Mouse (Mus musculus) B cell, adult 2 months (primary cell): ENCODE data around the gene Denr.

Source experiments
- DNase-seq, 2 experiments: peaks; one replicate each; pipeline ENCODE4 v3.0.0; 2022

Gene Denr

DNA sequence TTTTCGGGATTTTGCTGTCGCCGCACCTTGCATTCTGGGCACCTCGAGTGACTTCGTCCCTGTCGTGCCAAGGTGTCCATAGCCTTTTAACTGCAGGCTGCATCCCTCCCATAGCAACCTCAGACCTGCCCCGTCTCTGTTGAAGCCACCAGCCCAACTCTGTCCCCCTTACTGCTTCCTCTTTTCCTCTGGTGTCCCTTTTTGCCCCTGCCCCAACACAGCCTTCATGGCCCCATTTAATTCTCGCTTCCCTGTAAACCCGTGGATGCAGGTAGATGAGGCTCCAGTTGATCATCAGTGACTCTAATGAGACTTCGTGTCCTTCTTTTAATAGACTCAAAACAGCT lies 629 bp downstream of the Denr start:
- no peak for DNase-seq

DNA sequence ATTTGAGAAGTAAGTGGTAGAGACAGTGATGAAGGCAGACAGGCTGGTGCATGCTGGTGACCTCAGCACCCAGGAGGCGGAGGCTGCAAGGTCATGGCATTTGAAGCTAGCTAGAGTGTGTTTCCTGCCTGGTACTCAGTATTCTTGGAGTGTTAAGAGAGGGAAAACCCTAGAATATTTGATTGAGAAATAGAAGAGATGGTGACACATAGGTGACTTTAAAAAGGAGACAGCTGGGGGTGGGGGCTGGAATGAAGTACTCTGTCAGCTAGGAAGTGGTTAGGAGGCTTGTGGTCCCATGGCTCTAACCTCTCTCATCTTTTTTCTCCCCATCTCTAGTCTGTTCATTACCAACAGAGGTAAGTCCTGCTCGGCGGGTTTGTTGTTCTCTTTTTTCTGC lies 7.9 kb downstream of the Denr start:
- DNase-seq, result peak in 1 of 2 experiments; percentile 21

DNA sequence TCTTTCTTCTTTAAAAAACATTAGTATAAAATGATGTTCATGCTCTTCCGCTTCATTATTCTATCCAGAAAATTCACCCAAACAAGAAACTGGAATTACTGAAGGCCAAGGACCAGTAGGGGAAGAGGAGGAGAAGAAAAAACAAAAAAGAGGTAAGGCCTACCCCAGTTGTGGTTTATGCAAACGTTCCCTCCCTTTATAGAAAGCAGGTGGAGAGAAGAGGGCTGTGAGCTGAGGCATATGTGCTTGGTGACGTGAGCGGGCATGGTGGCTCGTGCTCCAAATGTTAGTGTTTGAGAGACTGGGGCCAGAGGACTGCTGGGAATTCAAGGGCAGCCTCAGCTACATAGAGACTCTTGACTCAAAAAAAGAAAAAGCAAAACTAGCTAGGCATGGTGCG lies 15.1 kb downstream of the Denr start:
- no peak for DNase-seq

DNA sequence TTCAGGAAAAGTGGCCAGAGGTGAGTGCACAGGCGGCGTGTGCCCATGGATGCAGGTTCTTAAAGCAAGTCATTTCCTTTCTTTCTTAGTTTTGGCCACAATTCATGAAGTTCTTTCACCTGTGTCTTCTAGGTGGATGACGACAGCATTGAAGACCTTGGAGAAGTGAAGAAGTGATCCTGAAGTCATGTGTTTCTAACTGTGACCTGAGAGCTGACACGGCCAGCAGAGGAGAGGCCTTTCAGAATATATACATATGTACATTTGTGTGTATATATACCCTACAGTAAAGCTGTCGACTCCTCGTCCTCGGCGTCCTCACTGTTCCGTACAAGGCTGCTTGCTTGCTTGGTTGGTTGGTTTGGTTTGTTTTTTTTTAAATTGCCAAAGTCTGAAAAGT lies 20.1 kb downstream of the Denr start, which contains the start of gene Gm43518:
Gm43518 (plus strand) TSS at position 301 of the 400 bp plus-strand sequence.
- no peak for DNase-seq

DNA sequence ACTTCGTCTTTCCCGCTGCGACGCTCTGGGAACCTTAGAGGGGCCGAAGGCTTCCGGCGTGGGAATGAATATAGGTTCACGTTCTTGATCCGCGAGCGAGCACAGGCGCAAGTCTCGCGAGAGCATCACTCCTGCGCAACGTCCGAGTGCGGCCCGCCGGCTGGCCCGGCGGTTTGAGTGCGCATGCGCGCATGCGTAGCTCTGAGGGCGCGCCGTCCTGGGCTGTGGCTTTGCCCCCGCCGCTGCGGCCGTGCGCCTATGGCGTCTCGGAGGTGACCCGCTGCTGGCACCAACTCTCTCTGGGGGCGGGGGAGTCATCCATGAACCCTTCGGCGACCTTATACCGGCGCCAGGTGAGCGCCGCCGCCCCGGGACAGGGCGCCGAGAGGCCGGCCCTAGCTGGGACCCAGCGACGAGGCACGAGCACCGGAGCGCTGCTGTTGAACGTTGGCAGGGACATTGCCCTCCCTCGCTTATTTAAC lies 23.6 kb downstream of the Denr start, which contains the start of gene Ccdc62:
Ccdc62 (plus strand) TSS at position 172 of the 482 bp plus-strand sequence.
- DNase-seq, result peak; percentile 89 to 91

DNA sequence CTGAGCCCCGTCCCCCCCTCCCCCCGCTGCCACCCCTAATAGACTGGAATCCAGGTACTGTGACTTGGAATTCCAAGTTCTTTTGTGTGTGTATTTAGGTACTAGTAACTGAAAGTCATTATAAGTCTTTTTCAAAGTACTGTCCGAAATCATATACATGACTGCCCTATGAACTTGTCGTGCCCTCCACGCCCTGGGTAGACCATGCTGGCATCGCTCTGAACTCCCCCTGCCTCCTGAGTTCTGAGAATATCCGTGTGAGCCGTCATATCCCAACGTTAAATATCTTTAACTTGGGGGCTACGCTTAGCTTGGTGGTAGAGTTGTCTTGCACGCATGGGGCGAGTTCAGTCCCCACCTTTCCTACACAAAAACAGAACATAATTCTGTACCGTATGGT lies 24.2 kb downstream of the Denr start:
- no peak for DNase-seq

DNA sequence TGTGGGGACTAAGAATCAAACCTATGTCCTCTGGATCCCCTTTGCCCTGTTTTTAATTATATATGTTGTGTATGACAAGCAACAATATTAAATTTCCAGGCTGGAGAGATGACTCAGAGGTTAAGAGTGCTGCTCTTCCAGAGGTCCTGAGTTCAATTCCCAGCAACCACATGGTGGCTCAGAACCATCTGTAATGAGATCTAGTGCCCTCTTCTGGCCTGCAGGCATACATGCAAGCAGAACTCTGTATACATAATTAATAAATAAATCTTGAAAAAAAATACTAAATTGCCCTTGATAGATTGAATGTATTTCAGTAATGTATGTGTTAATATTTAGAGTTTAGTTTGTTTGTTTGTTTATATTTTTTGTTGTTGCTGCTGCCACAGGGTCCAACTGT lies 26.0 kb downstream of the Denr start:
- no peak for DNase-seq

DNA sequence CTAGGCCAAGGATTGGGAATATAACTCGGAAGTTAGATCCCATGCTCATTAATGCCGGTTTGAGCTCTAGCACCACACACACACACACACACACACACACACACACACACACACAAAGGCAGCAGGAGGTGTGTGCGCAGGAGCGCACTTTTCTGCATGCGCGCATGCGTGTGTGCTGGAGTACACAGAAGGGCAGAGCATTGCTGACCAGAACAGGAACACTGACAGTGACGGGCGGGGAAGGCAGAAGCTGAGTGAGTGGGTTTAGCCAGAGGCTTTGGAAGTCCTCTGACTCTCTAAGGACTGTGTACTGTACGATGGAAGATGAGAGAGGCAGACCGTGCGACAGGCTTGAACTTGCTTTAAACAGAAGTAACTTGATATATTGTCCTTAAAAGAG lies 26.6 kb downstream of the Denr start:
- no peak for DNase-seq

DNA sequence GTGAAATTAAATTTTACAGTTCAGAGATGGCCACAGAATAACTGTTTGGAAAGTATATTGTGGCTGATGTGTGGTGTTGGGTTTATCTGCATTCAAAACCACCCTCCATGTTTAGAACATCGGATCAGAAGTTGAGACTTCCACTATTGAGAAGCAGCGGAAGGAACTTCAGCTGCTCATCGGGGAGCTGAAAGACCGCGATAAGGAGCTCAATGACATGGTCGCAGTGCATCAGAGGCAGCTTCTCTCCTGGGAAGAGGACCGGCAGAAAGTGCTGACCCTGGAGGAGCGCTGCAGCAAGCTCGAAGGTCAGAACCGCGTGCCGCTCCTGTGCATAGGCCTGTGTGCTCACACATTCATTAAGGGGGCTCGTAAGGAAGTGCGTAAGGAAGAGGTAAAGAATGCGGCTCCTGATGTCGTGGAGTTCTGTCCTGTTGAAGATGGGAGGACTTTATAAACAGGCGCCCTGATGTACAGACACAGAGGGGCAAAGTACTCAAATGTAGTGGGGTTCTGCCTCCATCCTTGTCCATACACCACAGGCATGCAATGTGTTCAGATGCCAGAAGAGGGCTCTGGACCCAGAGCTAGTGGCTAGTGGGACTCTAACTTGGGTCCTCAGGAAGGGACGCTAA lies 27.1 kb downstream of the Denr start:
- DNase-seq, result peak; percentile 27 to 31

DNA sequence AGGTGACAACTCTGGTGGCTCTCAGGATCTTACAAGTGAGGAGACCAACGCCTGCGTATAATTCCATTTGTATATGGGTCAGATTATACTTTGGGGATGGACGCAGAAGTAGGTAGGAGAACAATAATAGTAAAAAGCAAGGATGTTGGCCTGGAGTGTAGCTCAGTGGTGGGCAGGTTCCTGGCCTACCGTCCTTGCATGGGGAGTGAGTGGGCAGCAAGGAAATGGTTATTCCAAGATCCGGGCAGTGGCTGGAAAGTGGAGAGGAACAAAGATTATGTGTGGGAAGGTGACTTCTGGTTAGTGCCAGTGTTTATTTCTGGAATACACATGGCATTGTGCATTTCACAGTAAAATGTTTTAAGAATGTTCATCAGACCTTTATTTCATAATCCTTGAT lies 29.0 kb downstream of the Denr start:
- no peak for DNase-seq

DNA sequence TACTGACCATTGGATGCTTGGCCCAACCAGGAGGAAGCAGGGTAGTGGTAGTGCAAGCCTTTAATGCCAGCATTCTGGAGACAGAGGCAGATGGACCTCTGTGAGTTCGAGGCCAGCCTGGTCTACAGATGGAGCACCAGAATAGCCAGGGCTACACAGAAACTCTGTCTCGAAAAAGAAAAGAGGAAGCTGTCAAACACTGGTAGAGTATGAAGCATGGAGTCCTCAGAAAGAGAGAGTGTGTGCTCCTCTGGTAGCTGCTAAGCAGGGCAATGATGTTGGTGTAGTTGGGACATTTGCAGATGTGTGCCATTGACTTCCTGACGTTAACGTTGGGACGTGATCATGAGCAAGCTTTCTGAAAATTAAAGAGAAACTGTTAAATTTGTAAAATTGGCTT lies 31.5 kb downstream of the Denr start:
- DNase-seq, result peak in 1 of 2 experiments; percentile 16

DNA sequence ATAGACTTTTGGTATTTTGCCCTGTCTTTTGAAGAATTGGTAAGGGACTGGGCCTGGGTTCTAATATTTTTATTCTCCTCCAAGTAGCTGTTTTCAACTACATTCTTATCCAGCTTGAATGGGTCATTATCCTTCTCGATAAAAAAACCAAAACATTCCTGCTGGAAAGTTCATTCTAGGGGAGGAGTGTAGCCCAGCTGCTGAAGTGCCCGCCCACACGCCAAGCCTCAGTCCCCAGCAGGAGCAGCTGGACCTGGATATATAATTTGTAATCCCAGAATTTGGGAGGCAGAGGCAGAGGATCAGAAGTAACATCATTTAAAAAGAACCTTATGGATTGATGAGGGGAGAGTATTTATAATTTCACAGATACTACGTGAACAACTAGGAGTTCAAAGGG lies 39.6 kb downstream of the Denr start:
- DNase-seq, result no peak

DNA sequence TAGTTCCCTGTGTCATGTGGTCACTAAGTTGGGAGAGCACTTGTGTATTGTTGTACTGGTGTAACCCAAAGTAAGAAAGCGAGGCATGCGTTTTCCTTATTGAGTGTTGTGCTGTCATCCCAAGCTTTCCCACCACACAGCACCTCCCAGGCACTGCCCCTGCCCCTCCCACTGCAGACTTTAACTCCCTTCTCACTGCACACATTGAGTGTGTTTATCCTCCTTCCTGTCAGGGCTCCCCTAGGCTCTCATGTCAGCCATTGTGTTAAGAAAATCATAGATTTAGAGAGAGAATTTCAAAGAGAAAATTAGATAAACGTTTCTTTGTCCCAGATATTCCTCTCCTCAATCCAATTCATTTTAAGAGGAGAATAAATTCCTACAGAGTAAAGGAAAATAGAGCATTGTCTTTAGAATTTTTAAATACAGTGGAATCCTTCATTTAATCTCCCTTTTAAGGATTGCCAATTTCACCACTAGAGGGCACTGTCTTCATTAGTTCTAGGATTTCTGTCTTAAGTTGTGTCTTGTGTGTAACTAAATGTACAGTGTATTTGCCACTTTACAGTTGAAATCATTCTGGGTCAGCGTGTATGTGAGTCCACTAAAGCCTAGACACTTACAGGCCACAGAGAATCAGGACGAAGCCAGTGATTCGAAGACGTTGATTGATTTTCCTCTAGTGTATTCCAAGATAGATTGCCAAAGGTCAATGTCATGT lies 40.2 kb downstream of the Denr start:
- DNase-seq, result peak; percentile 50 to 56

DNA sequence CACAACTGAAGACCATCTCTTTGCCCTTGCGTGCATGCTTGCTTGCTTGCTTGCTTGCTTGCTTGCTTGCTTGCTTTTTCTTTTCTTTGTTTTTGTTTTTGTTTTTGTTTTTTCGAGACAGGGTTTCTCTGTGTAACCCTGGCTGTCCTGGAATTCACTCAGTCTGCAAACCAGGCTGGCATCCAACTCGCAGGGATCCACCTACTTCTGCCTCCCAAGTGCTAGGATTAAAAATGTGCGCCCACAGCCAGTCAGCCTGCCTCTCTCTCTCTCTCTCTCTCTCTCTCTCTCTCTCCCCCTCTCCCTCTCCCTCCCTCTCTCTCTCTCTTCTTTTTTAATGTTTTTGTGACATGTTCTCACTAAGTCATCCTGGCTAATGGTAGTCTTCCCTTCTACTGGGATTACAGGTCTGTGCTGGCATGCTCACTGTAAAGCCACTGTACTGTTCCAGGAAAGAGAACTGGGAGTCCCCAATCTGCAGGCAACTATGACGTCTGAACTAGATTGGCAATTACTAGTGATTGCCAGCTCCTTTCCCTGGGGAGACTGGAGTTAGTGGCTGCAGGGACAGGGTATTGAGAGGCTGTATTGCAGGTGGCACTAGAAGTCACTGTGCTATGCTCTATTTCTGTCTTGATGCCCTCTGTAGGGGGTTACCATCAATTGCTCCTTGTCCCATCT lies 45.5 kb downstream of the Denr start:
- DNase-seq, result no peak

DNA sequence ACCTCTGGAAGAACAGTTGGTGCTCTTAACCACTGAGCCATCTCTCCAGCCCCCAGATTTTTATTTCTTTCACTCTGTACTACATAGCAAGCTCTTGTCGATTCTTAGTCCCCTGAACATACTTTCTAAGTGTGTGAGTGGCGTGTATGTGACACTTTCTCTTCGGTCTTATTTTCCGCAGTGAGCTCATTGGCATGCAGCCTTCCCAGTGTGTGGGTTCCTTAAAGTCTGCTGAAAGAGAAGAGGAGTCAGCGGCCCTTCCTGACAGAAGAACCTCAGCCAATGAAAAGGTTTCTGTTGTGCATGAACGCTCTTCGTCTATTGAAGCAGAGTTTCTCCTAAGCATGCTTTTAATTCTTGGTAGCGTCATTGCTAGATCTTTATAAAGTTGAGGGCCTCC lies 50.2 kb downstream of the Denr start:
- DNase-seq, result no peak

DNA sequence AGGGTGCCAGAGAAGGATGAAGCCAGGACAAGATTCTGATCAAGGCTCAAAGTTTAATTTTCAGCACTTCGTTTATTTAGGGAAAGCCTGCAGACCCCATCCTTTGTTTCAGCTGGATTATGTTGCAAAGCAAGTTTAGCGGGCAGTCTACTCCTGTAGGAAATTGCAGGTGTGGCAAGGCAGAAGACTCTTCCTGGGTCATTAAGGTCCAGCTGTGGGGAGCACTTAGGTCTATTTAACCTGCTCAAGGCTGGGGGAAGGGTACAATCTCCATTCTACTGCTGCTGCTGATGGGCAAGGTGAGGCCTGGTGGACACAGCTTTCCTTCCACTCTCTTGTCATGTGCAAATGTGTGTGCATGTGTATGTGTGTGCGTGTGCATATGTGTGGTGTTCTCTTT lies 52.0 kb downstream of the Denr start:
- no peak for DNase-seq

DNA sequence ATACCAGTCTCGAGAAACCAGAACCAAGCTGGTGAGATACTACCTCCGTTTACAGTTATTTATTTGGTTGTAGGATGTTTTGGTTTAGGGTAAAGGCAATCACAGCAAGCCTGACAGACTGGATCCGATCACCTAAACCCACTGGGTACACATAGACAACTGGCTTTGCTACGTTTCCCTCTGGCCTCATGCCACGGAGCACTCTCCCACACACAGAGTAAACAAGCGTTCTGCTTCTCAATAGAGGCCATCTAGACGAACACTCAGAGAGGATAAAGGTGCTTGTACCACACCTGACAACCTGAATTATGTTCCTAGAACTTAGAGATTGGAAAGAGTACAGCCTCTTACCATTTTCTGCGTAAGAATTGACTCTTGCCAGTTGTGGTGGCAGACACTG lies 53.2 kb downstream of the Denr start:
- DNase-seq, result no peak

DNA sequence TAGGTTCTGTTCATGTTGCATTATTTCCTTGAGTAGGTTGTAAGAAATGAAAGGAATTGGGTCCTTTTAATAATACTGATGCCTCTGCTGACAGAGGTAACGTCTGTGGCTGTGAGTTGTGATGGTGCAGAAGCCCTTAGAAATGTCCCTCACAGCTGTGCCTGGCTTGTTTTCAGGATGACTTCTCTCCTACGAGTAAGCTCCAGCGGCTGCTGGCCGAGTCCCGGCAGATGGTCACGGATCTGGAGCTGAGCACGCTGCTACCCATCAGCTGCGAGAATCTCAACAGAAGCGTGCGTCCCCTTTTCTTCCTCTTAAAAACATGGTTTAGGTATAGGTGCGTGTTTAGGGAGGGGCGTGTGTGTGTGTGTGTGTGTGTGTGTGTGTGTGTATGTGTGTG lies 54.1 kb downstream of the Denr start:
- no peak for DNase-seq

DNA sequence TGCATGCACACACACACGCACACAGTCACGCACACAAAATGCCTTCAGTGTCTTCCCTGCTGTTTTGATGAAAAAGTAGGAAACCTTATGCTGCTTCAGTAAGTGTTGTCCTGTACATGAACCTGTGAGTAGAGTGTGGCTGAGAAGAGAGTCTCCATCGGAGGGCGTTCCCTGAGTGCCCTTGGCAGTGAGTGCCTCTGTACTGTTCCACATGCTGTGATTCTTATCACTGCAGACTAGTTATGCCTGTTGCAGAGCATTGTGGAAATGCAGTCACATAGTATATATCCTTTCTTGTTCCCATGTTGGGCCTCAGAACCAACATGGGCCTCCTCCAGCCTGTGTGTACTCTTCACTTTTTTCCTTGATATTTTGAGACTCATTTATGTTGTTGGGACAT lies 57.2 kb downstream of the Denr start:
- DNase-seq, result no peak

DNA sequence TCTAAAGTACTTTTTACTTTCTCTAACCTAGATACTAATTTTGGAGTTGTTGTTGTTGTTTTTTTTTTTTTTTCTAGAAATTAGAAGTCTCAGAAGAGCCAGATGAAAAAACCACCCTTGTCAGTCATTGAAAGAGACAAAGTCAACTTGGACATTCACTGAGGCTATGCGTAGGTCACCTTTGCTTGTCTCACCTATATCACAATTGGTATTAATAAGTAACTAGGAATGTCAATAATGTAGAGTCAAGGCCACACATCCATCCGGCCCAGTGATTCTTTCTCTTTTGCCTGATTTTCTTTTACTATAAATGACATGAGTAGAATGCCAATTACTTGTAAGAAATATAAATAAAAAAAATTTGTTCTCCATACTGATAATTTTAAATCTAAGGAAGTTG lies 59.8 kb downstream of the Denr start:
- no peak for DNase-seq

DNA sequence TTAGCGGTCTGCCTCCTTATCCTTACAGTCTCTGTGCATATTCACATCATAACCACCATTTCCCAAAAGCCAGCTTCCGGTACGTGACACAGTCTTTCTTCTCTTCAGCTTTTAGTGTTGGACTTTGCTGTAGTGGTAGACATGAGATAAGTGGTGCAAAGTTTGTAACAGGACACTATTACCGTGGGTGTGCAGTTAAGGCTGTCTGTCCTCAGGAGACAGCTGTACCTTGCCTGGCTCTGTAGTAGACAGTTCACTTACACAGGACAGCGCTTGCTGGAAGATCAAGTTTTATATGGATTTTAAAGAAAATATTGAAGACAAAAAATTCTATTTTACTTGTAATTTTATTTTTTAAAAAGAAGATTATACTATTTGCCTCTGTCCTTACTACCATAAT lies 61.5 kb downstream of the Denr start:
- DNase-seq, result no peak

DNA sequence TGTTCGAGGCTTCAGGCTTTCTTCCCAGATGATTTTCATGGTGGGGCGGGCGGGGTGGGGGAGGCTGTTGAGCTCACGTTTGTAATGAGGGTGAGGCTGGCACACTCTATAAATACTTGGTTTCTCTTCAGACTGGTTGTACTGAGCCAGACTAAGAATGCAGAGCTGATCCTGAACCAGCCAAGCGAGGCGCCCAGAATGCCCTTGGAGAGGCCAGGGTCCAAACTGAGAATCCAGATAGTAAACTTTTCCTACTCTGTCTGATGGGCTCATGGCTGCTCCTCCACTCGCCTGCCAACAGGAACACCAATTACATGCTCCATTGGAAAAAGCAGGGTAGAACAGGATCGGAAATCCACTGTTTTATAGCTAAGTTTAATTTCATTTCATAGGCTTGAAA lies 62.2 kb downstream of the Denr start:
- no peak for DNase-seq

DNA sequence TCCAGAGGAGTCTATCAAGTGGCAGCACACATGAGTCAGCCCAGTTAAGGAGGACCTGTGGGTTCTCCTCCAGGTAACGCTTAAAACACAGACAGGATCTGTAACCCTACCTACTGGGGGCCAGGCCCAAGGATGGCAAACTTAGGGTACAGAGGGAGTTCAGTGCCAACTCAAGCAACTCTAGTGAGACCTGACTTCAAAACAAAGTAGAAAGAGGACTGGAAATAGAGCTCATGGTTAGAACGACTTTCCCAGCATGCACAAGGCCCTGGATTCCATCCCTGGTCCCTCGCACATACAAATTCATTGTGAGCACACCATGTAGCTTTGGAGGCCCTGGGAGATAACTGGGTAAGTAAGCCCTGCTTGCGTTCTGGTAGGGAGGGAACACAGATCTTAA lies 63.6 kb downstream of the Denr start:
- DNase-seq, result no peak

DNA sequence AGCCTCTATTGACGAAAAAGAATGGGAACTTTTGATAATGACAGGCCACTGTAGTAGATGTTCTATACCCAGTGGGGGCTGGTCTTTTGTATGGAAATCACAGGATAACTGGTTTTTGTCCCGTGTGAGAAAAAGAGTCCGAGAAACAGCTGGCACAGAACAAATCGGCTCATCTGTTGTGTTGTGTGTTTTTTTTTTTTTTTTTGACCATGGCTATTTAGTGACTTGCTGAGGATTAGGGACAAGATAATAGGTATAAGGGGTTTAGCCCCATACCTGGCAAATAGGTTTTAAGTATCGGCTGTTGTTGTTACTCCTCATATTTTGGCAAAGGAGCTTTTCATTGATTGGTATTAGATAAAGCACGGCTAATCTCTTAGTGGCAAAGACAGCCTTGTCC lies 65.5 kb downstream of the Denr start:
- DNase-seq, result no peak
